Mouse (Mus musculus): ENCODE measurements around the gene Bcl9.
A peak's percentile ranks its signal among the peaks of the same experiment; 100 is the strongest.

The Bcl9 gene

DNA sequence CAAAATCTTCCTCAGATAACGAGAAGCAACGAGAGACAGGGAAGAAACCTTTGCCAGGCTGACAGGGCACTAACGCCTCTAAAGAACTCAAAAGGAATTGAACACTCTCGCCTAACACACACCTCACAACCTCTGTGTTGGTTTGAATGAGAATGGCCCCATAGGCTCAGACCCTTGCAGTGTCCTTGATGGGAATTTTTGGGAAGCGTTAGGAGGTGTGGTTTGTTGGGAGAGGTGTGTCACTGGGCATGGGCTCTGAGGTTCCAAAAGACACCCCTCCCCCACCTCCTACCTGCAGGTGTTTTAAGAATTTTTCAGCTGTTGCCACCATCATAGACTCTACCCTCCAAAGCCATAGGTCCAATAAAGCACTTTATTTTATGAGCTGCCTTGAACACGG, 118.8 kb downstream of the Bcl9 start:
- no peak for DNase-seq (ENCODE audit: low read depth, low spot score)

- DNase-seq (ENCODE audit: low read depth, low spot score): no peak
Observed at GRCm38 (mm10) chr3:97172632-97173031, 125.1 kb downstream of the Bcl9 start.

DNA sequence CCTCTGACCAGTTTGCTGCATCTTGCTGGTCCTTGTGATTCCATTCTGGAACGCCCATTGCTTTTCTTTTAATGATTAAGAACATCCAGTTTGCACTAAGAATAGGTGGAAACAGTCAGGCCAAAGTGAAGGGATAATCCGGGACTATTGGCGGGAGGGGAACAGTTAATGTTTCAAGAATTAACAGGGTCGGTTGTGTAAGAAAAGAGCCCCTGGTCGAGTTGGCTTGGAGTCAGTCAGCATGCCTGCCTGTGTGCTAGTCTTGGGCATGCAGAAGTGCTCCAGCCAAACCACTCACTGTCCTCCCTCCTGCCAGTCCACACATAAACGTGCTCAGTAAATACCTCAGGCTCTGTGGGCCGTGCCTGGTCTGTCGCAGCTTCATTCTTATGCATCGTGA, 125.5 kb downstream of the Bcl9 start:
- DNase-seq (ENCODE audit: low read depth, low spot score): no peak

DNA sequence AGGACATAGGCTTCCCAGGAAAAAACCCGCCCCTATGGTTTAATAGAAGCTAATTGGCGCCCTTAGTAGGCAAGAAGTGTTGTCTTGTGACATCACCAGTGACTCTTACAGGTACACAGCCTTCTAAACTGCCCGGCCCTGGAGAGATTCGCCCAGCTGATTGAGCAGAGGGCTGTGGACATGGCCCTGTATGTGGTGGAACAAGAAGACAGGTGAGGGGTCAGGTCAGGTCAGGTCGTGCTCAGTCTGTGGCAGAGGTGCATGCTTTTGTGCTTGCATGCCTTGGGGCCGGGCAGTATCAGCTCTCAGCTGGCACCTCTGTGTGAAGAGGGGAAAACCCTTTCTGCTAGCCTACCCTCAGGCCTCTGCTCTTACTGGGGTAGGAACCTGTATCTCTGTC, 126.2 kb downstream of the Bcl9 start:
- no peak for DNase-seq (ENCODE audit: low read depth, low spot score)

DNA sequence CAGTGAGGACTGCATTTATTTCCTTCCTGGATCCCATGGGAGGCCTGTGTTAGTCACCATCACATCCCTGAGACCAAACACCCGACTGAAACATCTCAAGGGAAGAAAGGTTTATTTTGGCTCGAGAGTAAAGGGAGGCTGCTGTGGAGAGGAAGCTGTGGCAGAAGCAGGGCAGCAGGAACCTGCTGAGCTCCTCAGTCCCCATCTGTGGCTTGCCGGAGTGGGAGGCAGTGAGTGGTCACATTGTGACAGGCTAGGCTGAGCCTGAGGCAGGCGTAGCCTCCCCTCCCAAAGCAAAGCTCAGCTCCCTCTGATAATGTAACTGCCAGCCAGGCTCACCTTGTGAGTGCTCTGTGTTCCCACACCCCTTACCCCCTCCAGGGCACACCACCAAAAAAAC, 130.6 kb downstream of the Bcl9 start:
- no peak for DNase-seq (ENCODE audit: low read depth, low spot score)

DNA sequence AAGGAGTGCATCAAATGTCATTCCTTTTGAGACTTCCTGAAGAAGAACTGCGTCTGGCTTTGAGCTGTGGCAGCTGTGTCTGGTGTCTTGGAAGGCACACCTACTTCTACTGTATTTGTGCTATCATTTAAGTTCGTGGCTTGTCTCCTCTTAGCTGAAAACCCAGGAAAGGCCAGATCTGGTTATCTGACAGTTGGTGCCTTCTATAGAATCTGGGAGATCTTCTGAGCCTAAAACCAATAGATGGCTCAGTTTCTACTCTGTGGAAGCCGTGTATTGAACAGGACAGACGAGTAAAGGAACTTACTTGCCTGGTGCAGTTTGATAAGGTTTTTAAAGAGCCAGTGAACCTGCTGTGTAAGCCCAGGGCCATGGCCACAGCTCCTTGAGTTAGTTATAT, 133.2 kb downstream of the Bcl9 start:
- no peak for DNase-seq (ENCODE audit: low read depth, low spot score)

- DNase-seq (ENCODE audit: low read depth, low spot score): no peak
Observed at GRCm38 (mm10) chr3:97161773-97162172, 135.9 kb downstream of the Bcl9 start.

- DNase-seq (ENCODE audit: low read depth, low spot score): no peak
Observed at GRCm38 (mm10) chr3:97160908-97161307, 136.8 kb downstream of the Bcl9 start.

DNA sequence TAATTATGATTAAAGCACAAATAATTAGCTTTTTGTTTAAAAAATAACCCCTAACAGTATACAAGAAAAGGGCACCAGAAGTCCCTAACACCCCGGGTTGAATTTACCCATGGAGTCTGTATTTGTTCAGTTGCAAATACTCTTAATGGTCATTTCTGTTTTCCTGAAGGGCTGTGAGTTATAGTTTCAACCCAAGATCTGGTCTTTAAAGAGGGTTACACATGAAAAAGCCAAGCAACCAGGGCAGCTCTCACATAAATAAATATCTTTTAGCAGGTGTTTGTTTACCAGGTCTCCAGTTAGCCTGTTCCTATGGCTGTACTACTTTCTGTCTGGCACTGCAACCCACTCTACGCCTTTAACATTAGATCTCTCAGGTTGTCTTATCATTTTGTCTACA, 137.7 kb downstream of the Bcl9 start:
- DNase-seq (ENCODE audit: low read depth, low spot score): no peak

DNA sequence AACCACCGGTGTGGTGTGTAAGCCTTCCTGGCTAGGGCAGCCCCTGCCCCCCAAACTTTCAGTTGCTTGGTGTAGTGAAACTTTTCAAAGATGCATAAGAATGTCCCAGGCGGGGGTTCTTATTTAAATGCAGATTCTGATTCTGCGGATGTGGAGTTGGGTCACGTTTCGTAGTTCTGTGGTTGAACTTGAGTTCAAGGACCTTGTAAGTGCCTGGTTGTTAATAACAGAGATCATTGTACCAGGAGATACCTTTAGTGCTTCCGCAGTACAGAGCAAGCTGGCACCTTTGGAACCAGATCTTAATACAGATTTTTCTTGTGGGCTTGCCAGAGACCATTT, 138.2 kb downstream of the Bcl9 start:
- DNase-seq (ENCODE audit: low read depth, low spot score): no peak

- DNase-seq (ENCODE audit: low read depth, low spot score): peak; percentile 93
Observed at GRCm38 (mm10) chr3:97158611-97159508, 138.9 kb downstream of the Bcl9 start, which contains the start of gene Acp6. Gene Acp6 (plus strand): TSS chr3:97158777.

GRCm38 (mm10) chr3:97157958-97158599, 139.6 kb downstream of the Bcl9 start:
- peak; percentile 71 for DNase-seq (ENCODE audit: low read depth, low spot score)

- DNase-seq (ENCODE audit: low read depth, low spot score): no peak
Observed at GRCm38 (mm10) chr3:97157308-97157707, 140.4 kb downstream of the Bcl9 start.

GRCm38 (mm10) chr3:97156431-97156830, 141.3 kb downstream of the Bcl9 start:
- no peak for DNase-seq (ENCODE audit: low read depth, low spot score)
